ENCODE assay signal across 25 mouse cellular contexts in the genomic region with DNA sequence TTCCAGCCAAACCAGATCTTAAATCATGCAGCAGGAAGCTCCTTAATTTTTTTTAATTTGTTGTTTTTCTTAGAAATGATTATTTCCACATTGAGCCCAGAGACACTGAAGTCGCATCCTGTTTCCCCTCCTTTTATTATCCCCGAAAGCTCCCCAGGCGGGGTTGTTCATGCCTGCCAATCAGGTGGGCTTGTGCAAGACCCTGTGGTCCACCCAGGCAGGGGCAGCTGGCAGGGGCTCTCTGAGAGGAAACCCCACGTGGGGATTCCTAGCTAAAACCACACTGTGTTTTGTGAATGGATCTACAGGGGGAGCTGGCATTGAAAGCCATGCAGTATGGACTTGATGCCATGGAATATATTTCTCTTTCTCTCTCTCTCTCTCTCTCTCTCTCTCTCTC.
DNase-seq lines count a peak whose midpoint lies in the region; ATAC-seq lines count a peak whose summit lies in the region.
"Had no signal": no experiment of that assay in that cellular context is flagged by ENCODE, and none has a peak within 500 bp of the region (broad histone marks: within the 10 kb centered on the region; RNA-seq: fewer than 3 reads in every experiment).

No protein-coding gene starts in this region.

- peaks cover 11% of the 10 kb centered on the region for H3K4me1 ChIP-seq in kidney, embryonic 15.5 days
- H3K4me1 ChIP-seq in midbrain, embryonic 12.5 days = peaks cover 20% of the 10 kb centered on the region
- H3K4me1 ChIP-seq in midbrain, embryonic 10.5 days = peaks cover 34% of the 10 kb centered on the region
- H3K4me1 ChIP-seq in embryonic facial prominence, embryonic 12.5 days = peaks cover 15% of the 10 kb centered on the region

- no peaks in the 10 kb centered on the region for H3K36me3 ChIP-seq in kidney, embryonic 15.5 days
- no peaks in the 10 kb centered on the region for H3K36me3 ChIP-seq in midbrain, embryonic 12.5 days
- H3K36me3 ChIP-seq in midbrain, embryonic 10.5 days = no peaks in the 10 kb centered on the region
- H3K36me3 ChIP-seq in embryonic facial prominence, embryonic 12.5 days = no peaks in the 10 kb centered on the region
- H3K36me3 ChIP-seq: embryonic facial prominence, embryonic 13.5 days; forebrain, embryonic 10.5 days; hindbrain, embryonic 10.5 days; hindbrain, embryonic 13.5 days had no signal

- 26% methylated on average over 4 of the region's 4 CpGs for WGBS in kidney, embryonic 15.5 days
- WGBS in midbrain, embryonic 12.5 days = 33% methylated on average over 4 of the region's 4 CpGs
- WGBS in midbrain, embryonic 10.5 days = 28% methylated on average over 4 of the region's 4 CpGs
- 12% methylated on average over 4 of the region's 4 CpGs for WGBS in embryonic facial prominence, embryonic 12.5 days

- H3K9ac ChIP-seq in kidney, embryonic 15.5 days = no peak overlapping the region
- no peak overlapping the region for H3K9ac ChIP-seq in midbrain, embryonic 12.5 days (replicated peaks)
- H3K9ac ChIP-seq in embryonic facial prominence, embryonic 12.5 days = no peak overlapping the region
- H3K9ac ChIP-seq: embryonic facial prominence, embryonic 13.5 days; forebrain, embryonic 13.5 days; hindbrain, embryonic 13.5 days had no signal

- no peak for ATAC-seq in kidney, embryonic 15.5 days (replicated peaks; ENCODE audit: low FRiP score)
- ATAC-seq in midbrain, embryonic 12.5 days (ENCODE audit: low FRiP score, low read depth) = 0 out of 2 replicates have a peak, but pooled peaks have one; percentile 23
- ATAC-seq in embryonic facial prominence, embryonic 12.5 days (ENCODE audit: insufficient number of reproducible peaks, insufficient read depth, low FRiP score, low TSS enrichment) = peak; percentile 78
- ATAC-seq: CD4-positive, CD25-positive, alpha-beta regulatory T cell, adult 4 months; forebrain, embryonic 13.5 days; forebrain, embryonic 16.5 days; hindbrain, embryonic 16.5 days had no signal

- no peaks in the 10 kb centered on the region for H3K9me3 ChIP-seq in kidney, embryonic 15.5 days (replicated peaks)
- H3K9me3 ChIP-seq in midbrain, embryonic 12.5 days = no peaks in the 10 kb centered on the region
- H3K9me3 ChIP-seq in midbrain, embryonic 10.5 days (replicated peaks) = no peaks in the 10 kb centered on the region
- no peaks in the 10 kb centered on the region for H3K9me3 ChIP-seq in embryonic facial prominence, embryonic 12.5 days
- H3K9me3 ChIP-seq: embryonic facial prominence, embryonic 13.5 days; forebrain, embryonic 10.5 days; forebrain, embryonic 13.5 days; hindbrain, embryonic 10.5 days; hindbrain, embryonic 13.5 days had no signal

- no peak overlapping the region for H3K4me3 ChIP-seq in kidney, embryonic 15.5 days (replicated peaks)
- no peak overlapping the region for H3K4me3 ChIP-seq in midbrain, embryonic 12.5 days
- no peak overlapping the region for H3K4me3 ChIP-seq in midbrain, embryonic 10.5 days
- H3K4me3 ChIP-seq in embryonic facial prominence, embryonic 12.5 days = no peak overlapping the region
- H3K4me3 ChIP-seq: embryonic facial prominence, embryonic 13.5 days; forebrain, embryonic 10.5 days; forebrain, embryonic 13.5 days; hindbrain, embryonic 10.5 days; hindbrain, embryonic 13.5 days had no signal

- H3K27ac ChIP-seq in kidney, embryonic 15.5 days = no peak overlapping the region
- H3K27ac ChIP-seq in midbrain, embryonic 12.5 days (replicated peaks) = no peak overlapping the region
- no peak overlapping the region for H3K27ac ChIP-seq in midbrain, embryonic 10.5 days (replicated peaks)
- H3K27ac ChIP-seq in embryonic facial prominence, embryonic 12.5 days = no peak overlapping the region
- H3K27ac ChIP-seq: embryonic facial prominence, embryonic 13.5 days; forebrain, embryonic 13.5 days; hindbrain, embryonic 10.5 days; hindbrain, embryonic 13.5 days had no signal

- H3K4me2 ChIP-seq in kidney, embryonic 15.5 days = no peak overlapping the region
- H3K4me2 ChIP-seq in midbrain, embryonic 12.5 days (replicated peaks) = no peak overlapping the region
- no peak overlapping the region for H3K4me2 ChIP-seq in embryonic facial prominence, embryonic 12.5 days (replicated peaks)
- H3K4me2 ChIP-seq: embryonic facial prominence, embryonic 13.5 days; forebrain, embryonic 13.5 days; heart, embryonic 11.5 days; hindbrain, embryonic 13.5 days had no signal

- DNase-seq in kidney, postnatal 10 days = peak; percentile 32
- DNase-seq in midbrain, embryonic 10.5 days (ENCODE audit: low spot score) = no peak
- DNase-seq in ovary, postnatal 36 days (ENCODE audit: low spot score) = no peak
- DNase-seq: adrenal gland, adult 2 months; adrenal gland, postnatal 14 days; cerebellum, adult 11 months; cerebellum, adult 8-10 months; cerebellum, postnatal 10 days; cerebellum, postnatal 36 days; embryo, embryonic 11 days; gastrocnemius, postnatal 10 days; gastrocnemius, postnatal 36 days; heart, postnatal 36 days had no signal

- peaks cover 32% of the 10 kb centered on the region for H3K27me3 ChIP-seq in kidney, embryonic 15.5 days
- peaks cover 31% of the 10 kb centered on the region for H3K27me3 ChIP-seq in midbrain, embryonic 12.5 days
- H3K27me3 ChIP-seq in midbrain, embryonic 10.5 days (ENCODE audit: low read depth, poor library complexity, severe bottlenecking) = peaks cover 59% of the 10 kb centered on the region
- H3K27me3 ChIP-seq in embryonic facial prominence, embryonic 12.5 days = peaks cover 12% of the 10 kb centered on the region
